Mouse (Mus musculus): ENCODE measurements around the gene Plpp7.

Plpp7 gene

DNA sequence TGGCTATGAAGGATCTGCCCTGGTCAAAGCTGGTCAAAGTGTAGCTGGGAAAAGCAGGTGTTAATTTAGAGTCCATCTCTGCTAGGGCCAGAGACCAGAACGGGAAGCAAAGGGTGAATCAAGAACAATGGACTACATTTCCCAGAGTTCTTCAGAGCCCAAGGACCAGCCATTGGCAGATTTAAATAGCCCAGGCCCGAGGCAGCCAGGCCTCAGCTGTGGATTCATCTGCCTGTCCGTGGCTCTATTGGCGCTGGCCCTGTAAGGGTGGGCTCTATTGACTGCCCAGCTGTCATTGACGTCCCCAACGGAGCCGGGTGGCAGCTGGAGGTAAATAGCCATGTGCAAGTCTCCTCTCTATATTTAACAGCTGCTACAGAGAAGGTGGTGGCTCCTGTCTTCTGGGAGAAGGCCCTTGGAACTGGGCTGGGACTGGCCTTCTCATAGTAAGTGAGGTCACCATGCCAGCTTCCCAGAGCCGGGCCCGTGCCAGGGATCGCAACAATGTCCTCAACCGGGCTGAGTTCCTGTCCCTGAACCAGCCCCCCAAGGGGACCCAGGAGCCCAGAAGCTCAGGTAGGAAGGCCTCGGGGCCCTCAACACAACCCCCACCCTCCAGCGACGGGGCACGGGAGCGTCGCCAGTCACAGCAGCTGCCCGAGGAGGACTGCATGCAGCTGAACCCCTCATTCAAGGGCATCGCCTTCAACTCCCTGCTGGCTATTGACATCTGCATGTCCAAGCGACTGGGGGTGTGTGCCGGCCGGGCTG is at the start of gene Plpp7:
Plpp7 (plus strand) TSS at position 178 of the 771 bp plus-strand sequence.
- DNase-seq (ENCODE audit: low spot score in 2 of 2) = peak; percentile 21 to 41

DNA sequence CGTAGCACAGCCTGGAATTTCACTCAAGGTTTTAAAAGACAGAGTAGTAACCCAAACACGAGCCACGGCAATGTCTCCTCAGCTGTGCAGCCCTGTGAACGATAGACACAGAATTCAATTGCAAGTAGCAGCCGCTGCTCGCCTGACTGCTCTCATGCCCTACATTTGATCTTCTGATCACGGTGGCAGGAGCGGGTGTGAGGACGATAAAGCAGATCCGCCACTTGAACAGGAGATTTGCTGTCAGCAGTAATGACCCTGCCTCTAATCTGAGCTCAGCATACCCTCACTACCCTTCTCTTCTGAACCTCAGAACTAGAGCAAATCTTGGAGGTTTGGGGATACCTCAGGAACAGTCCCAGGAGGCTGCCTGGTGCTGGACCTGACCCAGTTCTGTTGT is 49.3 kb upstream of the Plpp7 start:
- DNase-seq (ENCODE audit: low spot score in 2 of 2) = no peak

DNA sequence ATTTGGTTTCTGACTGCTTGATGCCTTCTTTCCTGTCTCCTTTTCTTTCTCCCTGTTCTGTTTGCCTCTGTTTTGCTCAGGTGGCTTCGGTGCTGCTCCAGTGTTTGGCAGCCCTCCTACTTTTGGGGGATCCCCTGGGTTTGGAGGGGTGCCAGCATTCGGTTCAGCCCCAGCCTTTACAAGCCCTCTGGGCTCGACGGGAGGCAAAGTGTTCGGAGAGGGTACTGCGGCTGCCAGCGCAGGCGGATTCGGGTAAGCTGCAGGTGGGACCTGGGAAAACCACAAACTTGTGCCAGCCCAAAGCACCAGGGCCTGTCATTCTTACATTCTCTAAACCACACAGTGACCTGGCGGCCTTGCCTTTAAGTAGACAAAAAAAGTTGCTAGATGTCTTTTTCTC is 48.0 kb upstream of the Plpp7 start:
- DNase-seq (ENCODE audit: low spot score in 2 of 2) = no peak

DNA sequence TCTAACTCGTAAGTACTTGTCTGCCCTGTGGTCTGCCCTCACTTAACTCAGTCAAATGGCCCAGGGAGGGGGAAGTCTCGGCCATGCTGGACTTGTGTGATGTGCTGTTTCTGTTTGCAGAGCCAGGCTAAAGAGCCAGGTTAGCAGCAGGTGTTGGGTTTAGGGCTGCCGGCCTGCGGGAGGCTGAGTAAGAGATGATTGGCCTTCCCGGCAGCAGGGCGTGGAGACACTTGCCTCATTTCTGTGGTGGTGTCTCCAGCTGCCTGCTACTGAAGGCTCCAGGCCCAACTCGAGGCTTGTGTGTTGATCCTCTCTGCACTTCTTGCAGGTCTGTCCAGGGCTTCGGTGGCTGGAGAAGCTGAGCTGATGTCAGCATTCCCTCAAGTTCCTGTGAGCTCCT is 43.5 kb upstream of the Plpp7 start:
- DNase-seq (ENCODE audit: low spot score in 2 of 2) = no peak

DNA sequence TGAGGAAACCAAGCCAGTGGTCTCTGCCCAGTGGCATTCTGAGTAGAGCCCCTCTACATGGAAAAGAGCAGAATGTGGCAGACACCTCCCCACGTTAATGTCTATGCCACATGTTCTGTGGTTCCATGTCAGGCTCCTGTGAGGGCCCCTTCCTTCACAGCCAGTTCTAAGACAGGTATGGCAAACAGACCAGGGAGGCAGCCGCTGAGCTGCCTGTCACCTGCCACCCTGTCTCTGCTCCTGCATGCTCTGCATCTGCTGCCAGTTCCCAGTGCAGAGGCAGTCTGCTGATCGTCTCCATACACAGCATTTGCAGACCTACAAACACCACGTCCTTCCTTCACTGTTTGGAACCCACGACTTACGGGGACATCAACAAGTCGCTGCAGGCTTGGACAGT is 42.9 kb upstream of the Plpp7 start:
- no peak for DNase-seq (ENCODE audit: low spot score in 2 of 2)

DNA sequence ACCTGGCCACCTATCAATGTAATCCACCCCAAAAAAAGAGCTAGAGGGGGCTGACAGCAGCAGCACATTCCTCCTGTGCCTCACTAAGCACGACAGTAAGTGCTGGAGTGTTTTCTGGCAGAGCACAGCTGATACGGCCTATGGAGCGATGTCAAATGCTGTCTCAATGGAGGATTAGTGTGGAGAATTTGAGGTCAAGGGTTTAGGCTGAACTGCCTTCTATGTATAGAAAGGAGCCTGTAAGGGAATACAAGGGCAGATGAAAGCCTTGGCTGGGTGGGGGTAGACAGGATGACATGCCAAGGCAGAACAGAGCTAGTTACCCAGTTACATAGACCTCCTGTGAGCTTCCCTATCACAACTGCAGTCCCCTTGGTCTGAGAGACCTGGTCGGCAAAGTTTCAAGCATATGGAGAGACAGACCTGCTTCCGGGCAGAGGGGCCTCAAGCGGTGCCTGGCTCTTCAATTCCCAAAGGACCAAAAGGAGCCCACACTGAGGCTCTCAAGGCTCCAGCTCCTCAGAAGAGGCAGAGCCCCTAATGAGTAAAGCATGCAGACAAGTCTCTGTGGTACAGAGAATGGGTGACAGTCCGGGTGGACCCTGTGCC is 39.9 kb upstream of the Plpp7 start:
- no peak for DNase-seq (ENCODE audit: low spot score in 2 of 2)

DNA sequence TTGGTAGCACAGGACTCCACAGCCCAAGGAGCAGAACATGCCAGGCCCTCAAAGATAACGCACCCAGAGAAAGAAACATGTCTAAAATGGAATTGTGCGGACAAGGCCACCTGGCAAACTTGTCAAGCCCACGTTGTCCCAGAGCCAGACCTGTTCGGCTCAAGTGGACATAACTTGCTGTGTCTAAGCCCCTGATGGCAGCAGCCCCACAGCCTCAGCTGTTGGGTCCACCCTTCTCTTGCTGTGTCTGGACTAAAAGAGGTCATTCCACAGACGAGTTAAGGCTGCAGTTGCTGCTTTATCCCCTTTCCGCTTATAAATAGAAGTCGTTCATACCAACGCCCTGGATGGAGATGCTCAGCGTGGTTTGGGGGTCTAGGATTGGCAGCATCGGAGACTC is 38.8 kb upstream of the Plpp7 start:
- DNase-seq (ENCODE audit: low spot score in 2 of 2) = no peak

DNA sequence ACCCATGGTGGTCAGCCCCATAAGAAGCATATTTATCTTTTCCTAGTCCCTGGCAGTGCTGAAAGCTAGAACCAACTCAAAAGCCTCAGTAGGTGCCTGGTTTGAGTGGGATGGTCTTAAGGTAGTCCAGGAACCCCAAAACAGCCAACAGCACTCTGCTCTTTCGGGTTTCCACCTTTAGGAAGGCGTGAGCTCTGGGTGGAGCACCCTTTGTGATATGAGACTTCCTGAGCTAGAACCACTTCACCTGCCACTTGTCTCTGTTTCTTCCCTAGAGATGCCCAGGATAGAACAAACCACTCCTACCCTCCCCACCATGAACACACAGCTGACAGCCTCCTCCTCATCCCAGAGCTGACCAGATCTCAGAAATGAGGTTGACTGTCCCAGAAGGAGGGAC is 38.0 kb upstream of the Plpp7 start:
- no peak for DNase-seq (ENCODE audit: low spot score in 2 of 2)

DNA sequence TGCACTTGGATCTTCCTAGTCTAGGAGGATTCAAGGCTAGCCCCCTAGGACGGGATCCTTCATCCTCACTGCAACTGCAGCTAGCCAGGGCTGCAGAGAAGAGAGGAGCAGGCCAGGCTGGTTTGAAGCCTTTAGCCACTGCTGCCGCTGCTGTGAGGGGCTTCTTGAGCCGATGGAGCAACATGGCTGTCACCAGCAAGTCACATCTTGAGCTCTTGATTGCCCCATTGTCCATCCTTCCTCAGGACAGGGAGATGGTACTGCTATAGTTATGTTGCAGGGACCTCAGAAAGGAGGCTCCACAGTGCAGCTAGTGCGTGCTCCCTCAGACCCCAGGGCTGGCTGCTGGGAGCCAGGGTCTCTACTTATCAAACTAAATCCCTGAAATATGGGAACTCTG is 37.5 kb upstream of the Plpp7 start:
- no peak for DNase-seq (ENCODE audit: low spot score in 2 of 2)

DNA sequence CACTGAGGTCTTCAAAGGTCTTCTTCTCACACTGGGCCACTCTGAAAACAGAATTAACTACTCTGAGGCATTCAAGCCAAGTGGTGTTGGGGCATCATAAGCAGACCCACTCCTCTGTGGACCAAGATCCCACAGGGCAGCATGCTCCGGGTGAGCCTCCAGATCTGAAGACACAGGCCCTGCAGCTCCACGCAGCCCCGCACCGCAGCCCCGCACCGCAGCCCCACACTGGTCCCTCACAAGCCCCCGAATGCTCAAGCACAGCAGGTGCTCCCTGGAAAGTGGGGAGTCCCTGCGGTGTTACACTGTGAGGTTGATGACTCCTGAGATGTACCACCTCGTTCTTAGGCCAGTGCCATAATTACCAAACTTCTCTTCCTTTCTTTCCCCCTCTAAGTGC is 37.1 kb upstream of the Plpp7 start:
- no peak for DNase-seq (ENCODE audit: low spot score in 2 of 2)

DNA sequence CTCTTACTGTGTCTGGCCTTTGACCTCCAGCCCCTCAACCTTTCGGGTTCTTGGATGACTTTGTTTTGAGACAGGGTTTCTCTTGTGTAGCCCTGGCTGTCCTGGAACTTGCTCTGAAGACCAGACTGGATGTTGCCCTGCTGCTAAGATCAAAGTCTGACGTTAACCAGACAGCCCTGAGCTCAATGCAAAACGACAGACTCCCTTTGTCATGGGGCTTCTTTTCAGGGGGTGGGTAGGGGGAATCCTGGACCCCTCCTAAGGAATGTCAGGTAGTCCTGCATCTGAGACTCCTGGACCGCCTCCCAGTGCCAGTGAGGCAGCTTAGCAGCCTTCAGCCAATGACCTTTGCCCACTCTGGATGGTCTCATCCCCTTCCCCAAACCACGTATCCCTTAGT is 36.6 kb upstream of the Plpp7 start:
- no peak for DNase-seq (ENCODE audit: low spot score in 2 of 2)

DNA sequence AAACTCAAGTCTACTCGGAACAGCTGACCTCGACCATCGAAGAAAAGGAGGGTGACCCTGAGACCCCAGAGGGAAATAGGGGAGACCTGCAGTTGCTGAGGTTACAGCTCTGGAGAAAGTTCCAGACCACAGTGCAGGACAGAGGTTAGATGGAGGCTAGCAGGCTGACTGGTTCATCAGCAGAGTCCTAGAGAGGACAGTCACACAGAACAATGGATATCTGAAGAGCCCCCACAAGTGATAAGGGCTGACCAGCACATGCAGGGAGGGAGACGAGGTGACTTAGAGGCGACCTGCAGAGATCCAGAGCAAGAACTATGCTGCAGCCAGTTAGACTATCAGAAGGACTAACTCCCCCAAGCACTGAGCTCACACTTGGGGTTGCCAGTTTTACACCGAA is 35.7 kb upstream of the Plpp7 start:
- no peak for DNase-seq (ENCODE audit: low spot score in 2 of 2)

DNA sequence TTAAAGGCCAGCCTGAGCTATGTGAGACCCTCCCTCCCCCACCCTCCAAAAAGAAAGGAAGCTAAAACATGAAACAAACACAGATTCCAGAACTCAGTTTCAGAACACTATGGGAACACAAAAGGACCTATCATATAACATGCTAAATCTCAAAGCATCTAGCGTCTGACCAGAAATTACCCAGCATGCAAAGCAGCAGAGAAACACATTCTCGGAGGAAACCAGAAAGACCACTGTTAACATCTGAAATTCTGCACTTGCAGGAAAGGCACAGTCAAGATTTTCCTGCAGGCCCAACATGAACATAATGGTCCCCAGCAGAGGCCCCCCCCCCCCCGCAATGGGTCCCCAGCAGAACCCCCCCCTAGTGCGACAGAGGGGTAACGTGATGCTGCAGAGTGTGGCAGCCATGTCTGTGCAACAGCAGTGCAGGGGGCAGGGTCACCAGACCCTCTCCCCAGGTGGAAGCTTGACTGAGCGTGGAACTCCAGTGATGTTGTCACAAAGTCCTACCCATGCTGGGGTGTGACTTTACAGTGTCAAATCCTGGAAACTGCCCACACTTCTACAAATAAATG is 35.0 kb upstream of the Plpp7 start:
- no peak for DNase-seq (ENCODE audit: low spot score in 2 of 2)

DNA sequence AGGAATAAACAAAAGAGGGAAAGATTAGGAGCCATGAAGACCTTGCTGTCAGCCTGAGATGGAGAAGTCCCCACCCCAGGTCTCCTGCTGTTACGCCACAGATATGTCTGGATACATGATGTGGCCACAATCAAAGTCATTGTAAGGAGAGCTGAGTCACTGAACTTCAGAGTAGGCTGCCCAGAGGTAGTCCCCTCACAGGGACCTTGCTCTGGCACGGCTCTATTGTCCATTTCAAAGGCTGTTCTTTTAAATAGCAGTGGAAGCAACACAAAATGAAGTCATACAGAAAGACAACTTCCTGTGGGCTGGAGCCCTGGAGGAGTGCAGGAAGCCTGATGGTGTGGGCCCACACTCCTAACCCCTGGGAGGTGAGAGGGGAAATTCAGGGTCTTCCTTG is 34.1 kb upstream of the Plpp7 start:
- no peak for DNase-seq (ENCODE audit: low spot score in 2 of 2)

DNA sequence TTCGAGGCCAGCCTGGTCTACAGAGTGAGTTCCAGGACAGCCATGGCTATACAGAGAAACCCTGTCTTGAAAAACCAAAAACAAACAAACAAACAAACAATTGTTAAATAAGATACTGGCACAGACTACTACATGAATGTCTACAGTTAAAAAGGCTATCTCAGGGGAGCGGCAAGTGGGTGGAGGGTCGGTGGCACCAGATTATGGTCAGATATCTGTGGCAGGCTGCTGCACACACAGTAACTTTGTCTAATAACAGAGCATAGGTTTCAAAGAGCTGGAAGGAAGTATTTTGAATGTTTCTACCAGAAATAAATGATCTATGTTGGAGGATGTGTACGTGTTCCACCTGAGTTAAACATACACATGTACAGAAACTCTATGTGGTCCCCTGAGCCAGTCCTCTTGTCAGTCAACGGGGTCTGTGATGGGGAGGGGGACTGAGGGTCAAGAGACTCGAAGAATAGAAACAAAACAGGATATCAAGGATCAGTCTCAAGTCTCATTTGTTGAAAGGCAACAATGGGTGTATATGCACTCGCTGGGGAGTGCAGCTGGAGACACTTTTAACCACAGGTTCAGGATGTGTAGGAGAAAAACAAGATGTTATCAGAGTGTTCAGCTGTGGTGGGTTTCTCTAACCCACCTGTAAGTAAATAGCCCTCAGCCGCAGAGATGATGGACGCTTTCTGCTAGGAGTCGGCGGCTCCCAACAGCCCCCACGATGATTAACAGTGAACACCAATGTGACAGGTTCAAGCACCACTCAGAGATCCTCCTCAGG is 33.4 kb upstream of the Plpp7 start:
- DNase-seq (ENCODE audit: low spot score in 2 of 2) = no peak

DNA sequence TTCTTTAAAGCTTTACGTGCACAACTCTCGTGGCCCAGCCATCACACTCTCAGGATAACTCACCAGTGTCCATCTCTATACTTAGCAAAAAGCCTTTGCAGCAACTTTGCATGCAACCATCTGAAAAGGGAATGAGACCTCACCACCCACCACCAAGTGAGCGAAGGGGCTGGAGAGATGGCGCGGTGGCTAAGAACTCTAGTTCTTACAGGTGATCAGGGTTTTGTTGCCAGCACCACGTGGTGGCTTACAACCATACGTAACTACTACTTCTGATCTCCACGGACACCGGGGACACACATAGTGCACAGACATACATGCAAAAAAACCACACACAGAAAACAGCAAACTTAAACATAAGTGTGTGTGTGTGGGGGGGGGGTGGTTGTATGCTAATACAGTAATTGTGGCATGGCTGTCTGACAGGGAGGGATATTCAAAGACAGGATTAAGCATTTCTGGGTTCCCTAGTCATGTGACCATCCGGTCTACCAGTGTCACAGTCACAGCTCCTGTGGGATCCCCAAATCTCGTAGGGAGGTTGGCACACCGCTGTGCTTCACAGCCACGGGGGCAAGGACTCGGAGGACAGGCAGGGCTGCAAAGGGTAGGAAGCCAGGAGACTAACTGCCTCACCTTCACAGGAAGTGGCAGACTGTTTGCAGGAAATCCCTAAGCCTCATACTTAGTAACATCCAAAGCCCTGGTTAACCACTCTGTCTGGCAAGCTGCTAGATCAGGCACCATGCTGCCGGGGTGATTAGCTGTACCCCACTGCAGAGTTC is 32.5 kb upstream of the Plpp7 start:
- no peak for DNase-seq (ENCODE audit: low spot score in 2 of 2)

DNA sequence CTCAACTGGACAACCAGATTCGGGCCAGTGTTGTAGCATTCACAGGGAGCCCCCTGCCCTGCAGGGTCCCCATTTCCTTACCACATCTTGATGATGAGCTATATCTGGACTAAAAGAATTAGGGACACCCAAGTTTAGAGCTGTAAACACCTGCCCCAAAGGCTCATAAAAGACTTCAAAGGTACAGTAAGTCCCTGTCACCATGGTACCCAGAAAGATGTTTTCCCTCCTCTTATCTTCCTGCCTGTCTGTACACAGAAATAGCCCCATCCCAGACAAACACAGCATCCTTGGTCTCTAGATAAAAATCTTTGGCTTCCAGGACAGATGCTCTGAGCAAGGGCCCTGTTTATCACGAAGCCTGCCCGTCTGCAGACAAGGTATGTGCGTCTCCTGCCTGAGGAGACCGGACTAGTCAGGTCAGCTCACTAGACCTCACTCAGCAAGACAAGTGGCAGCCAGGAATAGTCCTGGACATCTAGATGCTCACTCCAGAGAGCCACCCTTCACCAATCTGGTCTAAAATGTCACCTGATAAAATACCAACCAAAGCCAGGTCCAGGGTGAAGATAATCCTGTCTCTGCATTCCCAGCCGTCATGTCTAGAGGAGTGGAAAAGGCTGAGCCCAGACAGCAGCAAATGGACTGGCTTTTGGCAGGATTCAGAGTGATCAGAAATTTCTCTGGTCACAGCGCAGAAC is 31.7 kb upstream of the Plpp7 start:
- no peak for DNase-seq (ENCODE audit: low spot score in 2 of 2)

DNA sequence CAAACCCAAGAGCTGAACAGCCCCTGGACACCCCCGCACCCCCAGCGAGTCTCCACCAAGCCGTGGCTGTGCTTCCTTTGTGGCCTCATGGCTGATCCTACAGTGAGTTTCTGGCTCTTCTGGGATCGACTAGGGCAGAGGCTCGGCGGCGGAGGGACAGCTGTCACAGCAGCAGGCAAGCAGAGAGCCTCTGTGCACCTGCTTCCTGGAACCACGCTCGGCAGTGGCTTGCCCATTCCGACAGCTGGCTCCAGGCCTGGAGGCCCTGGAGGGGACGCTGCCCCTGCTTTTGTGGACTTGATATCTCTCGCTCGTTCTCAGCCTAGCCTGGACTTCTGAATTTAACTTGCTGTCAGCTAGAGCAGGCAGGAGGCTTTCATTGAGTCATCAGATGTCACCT is 30.4 kb upstream of the Plpp7 start:
- no peak for DNase-seq (ENCODE audit: low spot score in 2 of 2)

DNA sequence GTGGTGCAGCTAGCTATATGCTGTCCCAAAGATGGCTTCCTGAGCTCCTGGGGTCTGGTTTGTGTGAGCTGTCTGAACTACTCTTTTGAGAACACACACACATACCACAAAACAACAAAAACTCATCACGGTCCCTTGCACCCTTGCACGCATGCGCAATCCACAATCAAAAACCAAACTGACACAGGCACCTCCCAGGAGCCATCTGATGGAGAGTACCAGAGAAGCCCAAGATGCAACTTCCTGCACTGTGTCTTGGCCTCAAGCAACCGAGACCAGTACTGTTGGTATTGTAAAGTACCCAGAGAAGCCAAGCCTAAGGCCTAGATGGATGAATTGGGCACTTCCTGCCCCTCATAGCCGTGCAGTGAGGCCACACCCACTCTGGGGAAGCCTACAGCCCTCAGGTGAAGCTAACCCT is 29.9 kb upstream of the Plpp7 start:
- no peak for DNase-seq (ENCODE audit: low spot score in 2 of 2)

DNA sequence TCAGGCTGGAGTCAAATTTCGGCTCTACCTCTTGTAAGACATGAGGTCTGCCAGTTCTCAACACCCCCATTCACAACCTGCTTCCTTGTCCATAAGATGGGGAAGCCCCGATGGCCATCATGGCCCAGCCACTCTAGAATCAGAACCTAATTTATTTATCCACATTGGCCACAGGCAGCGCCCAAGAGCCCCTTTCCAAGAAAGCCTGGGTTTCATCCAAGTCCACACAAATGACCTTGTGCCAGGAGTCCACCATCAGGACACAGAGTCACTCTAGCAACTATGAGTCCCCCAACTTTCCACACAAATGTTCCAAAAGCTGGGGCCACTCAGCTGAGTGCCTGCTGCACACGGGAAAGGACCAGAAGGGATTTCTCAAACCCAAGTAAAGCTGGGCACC is 29.3 kb upstream of the Plpp7 start:
- DNase-seq (ENCODE audit: low spot score in 2 of 2) = no peak

All from urinary bladder, postnatal 36 days (tissue).